Mouse (Mus musculus) v-Abl transformed pro-B cells (cell line): Measurements from ENCODE around the gene Rps6.

ENCODE experiments used
- in situ Hi-C, 2 experiments: fragments of 400-800 bp; cut with MboI; formaldehyde crosslinking; loops; one replicate each; pipeline ENCODE4 v1.15.1; 2025; ENCODE audit not compliant: unreplicated experiment in 2 of 2

Gene Rps6

GRCm38 (mm10) chr4:86857113-86858069, at the start of gene Rps6:
Gene Rps6, minus strand, starts transcription at chr4:86857412.
- in situ Hi-C loops = loop anchor here (5.0 to 10.0 kb wide), 4 partner anchors 93 to 283 kb away; partner anchors contain the start of genes Haus6 (in 2 of the 2) and Rraga (in 1 of the 2)

GRCm38 (mm10) chr4:86905869-86906268, 48.7 kb upstream of the Rps6 start:
- in situ Hi-C loops = no loop called here

GRCm38 (mm10) chr4:86904969-86905368, 47.8 kb upstream of the Rps6 start:
- in situ Hi-C loops = no loop called here

DNA sequence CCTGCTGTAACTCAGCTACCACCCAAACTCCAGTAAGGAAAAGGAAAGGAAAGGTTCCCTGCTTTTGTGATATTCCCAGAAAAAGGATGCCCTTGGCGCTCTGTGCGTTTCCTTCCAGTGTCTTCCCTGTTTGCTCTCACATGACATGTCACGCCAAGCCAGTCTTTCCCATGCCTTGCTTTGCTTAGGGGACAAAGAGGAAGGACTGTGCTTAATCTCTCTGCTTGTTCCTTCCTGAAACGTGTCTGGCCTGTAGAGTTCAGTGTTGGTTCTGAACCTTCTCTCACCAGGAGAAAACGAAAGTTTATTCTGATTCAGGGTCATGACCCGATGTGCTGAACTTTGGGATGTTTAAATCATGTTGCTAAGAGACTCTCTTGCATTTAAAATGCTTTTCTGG, 45.1 kb upstream of the Rps6 start:
- in situ Hi-C loops = no loop called here

GRCm38 (mm10) chr4:86898791-86899474, 41.7 kb upstream of the Rps6 start:
- in situ Hi-C loops = no loop called here

GRCm38 (mm10) chr4:86897411-86897810, 40.2 kb upstream of the Rps6 start:
- in situ Hi-C loops = no loop called here

GRCm38 (mm10) chr4:86887879-86888278, 30.7 kb upstream of the Rps6 start:
- in situ Hi-C loops = no loop called here

DNA sequence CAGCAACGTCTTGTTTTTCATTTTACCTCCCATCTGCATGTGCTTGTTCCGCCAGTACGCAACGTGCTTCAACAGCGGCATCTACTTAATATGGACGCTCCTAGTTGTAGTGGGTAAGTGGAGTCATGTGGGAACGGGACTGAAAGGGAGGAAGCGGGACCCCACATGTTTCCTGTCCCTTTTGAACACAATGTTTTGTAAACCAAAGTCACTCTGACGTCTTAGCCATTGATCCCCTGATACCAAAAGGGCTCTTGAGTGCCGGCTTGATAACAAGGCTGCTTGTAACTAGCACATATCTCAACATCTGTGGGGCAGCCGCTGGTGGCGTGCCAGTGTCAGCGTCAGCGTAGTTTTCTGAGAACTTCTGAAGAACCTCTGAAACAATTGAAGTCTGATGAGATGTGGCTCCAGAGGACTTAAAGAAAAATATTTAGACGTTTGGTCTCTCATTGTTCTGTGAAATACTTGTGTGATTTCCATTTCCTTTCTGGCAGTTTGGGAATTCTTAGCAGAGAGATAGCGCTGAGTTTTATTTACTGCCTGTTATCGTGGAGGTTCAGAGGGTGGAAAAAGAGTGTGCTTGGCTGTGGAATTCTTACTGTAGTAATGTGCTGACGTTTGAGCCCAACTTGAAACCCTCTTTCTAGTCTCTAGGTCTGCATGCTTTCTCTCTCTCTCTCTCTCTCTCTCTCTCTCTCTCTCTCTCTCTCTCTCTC, 29.1 kb upstream of the Rps6 start:
- in situ Hi-C loops = no loop called here

- in situ Hi-C loops = no loop called here
Measured at GRCm38 (mm10) chr4:86885790-86886159, 28.6 kb upstream of the Rps6 start.

DNA sequence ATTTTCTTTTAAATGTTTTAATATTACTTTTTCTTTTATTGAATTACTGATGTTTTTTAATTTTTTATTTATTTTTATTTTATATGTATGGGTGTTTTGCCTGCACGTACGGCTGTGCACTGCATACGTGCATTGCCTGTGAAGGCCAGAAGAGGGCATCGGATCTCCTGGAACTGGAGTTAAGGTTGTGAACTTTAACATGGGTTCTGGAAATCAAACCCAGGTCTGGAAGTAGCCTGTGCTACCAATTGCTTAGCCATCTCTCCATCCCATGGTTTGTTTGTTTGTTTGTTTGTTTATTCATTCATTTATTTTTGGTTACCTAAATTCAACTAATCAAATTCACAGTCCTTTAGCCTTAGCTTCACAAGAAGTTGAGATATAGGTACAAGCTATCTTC, 27.7 kb upstream of the Rps6 start:
- in situ Hi-C loops = no loop called here

GRCm38 (mm10) chr4:86882413-86882812, 25.2 kb upstream of the Rps6 start:
- in situ Hi-C loops = no loop called here

DNA sequence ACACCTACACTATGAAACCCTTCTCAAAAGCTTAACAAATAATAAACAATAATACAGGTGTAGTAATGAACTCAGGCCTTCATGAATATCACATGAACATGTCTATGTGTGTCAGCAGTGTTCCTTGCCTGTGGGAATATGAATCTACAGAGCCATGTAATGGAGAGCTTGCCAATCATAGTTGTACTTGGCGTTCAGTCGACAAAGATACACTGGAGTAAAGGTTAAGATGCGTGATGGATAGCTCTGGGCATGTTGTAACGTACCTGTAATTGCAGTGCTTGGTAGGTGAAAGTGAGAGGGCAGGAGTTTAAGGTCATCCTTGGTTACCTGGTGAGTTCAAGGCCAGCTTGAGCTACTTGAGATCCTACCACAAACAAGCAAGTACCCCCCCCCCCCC, 24.0 kb upstream of the Rps6 start:
- in situ Hi-C loops = no loop called here

- in situ Hi-C loops = no loop called here
Measured at GRCm38 (mm10) chr4:86879477-86879876, 22.3 kb upstream of the Rps6 start.

GRCm38 (mm10) chr4:86874146-86874847, 17.1 kb upstream of the Rps6 start, which contains the start of gene Acer2:
Gene Acer2, plus strand, starts transcription at chr4:86874396.
- in situ Hi-C loops = no loop called here

DNA sequence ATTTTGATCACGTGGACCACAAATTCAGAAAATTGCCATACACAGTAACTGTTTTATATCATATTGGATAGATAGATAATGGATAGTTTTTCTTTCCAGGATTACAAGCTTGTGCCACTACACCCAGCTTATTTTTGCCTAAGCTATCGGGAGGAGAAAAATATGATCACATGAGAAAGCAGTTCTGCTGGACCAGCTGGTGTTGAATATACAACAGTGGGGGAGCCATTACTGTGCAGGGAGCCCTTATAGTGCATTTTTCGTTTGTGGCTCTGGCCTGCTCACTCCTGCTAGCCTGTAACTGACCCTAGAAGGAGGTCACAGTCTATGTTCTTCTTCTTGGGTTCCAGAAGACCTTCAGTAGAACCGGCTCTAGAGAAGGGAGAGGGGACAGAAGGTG, 15.9 kb upstream of the Rps6 start:
- in situ Hi-C loops = no loop called here

- in situ Hi-C loops = no loop called here
Measured at GRCm38 (mm10) chr4:86871988-86872387, 14.8 kb upstream of the Rps6 start.

DNA sequence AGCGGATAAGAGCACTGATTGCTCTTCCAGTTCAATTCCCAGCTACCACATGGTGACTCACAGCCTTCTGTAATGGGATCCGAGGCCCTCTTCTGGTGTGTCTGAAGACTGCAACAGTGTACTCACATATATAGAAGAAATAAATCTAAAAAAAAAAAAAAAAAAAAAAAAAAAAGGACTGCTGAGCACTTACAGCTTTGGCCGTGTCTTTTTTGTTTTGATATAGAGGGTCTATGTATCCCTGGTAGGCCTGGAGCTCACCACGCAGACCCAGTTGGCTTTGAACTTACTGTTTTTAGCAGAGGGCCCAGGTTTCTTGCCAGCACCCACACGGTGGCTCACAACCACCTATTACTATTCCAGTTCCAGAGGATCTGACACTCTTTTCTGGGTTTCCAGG, 6.9 kb upstream of the Rps6 start:
- in situ Hi-C loops = no loop called here

- in situ Hi-C loops = loop anchor here (5.0 to 10.0 kb wide), 4 partner anchors 93 to 283 kb away; partner anchors contain the start of genes Haus6 (in 2 of the 2) and Rraga (in 1 of the 2)
Measured at GRCm38 (mm10) chr4:86858070-86858440, 843 bp upstream of the Rps6 start.

GRCm38 (mm10) chr4:86856304-86857112, 704 bp downstream of the Rps6 start:
- in situ Hi-C loops = loop anchor here (5.0 to 10.0 kb wide), 4 partner anchors 92 to 282 kb away; partner anchors contain the start of genes Haus6 (in 2 of the 2) and Rraga (in 1 of the 2)
